Mouse (Mus musculus): ENCODE results near the gene Dgkg.

- no peak for TF ChIP-seq CTCF (IDR thresholded peaks at IDR 0.05; ENCODE audit: extremely low read depth, insufficient read depth, insufficient read length, insufficient replicate concordance)
- TF ChIP-seq POLR2A (IDR thresholded peaks at IDR 0.05; ENCODE audit: low read depth, low read length), result no peak
Measured at GRCm38 (mm10) chr16:22501855-22502254, 155.2 kb downstream of the Dgkg start.

Data from spleen, adult 2 months (tissue).